In genomic region chrX:52679045-52679444, GRCm38 (mm10) we compare ENCODE assay signal across 8 mouse cellular contexts.
A peak's percentile ranks its signal among the peaks of the same experiment; 100 is the strongest.
DNase-seq lines count a peak whose midpoint lies in the region; ATAC-seq and TF ChIP-seq lines count a peak whose summit lies in the region.

No protein-coding gene starts in this region.

- no peak overlapping the region for H3K4me3 ChIP-seq in lung, postnatal 0 days (ENCODE audit: low read depth, low read length)

- H3K4me1 ChIP-seq in lung, postnatal 0 days (ENCODE audit: insufficient read depth, low read depth, low read length): no peaks in the 10 kb centered on the region

- no peaks in the 10 kb centered on the region for H3K9me3 ChIP-seq in lung, postnatal 0 days (ENCODE audit: low read length)

- ATAC-seq in lung, postnatal 0 days: no peak

- intact Hi-C loops in gastrocnemius, postnatal 14 days (cut with DNase I; ENCODE audit: low total_unique reads): no loop called here
- intact Hi-C loops in gastrocnemius, postnatal 36 days (cut with DNase I): no loop called here

- no peak overlapping the region for H3K27ac ChIP-seq in lung, postnatal 0 days (ENCODE audit: low read length)

- H3K4me2 ChIP-seq in lung, postnatal 0 days (replicated peaks; ENCODE audit: low read depth, low read length): no peak overlapping the region

- no peaks in the 10 kb centered on the region for H3K36me3 ChIP-seq in lung, postnatal 0 days (ENCODE audit: insufficient read depth, low read length)

- WGBS in lung, postnatal 0 days: 19% methylated on average over 5 of the region's 5 CpGs

- no peak for TF ChIP-seq EP300 in lung, postnatal 0 days (IDR thresholded peaks at IDR 0.05)

- peak; percentile 4 for DNase-seq in gastrocnemius, postnatal 14 days
- no peak for DNase-seq in gastrocnemius, postnatal 36 days
- peak; percentile 1 for DNase-seq in 3T3-L1 (ENCODE audit: low read depth, low spot score)
- peak; percentile 21 for DNase-seq in adrenal gland, postnatal 10 days
- peak; percentile 48 for DNase-seq in induced T-regulatory cell, adult 2 months (ENCODE audit: low read depth)
- peak; percentile 23 for DNase-seq in lung, postnatal 0 days (ENCODE audit: low spot score)
- DNase-seq in yolk sac, embryonic 10.5 days (ENCODE audit: low spot score): peak; percentile 23
- no peak for DNase-seq in urinary bladder, postnatal 25 days (ENCODE audit: low spot score)

- no peaks in the 10 kb centered on the region for H3K27me3 ChIP-seq in lung, postnatal 0 days (replicated peaks; ENCODE audit: insufficient read depth, low read length)

- no peak overlapping the region for H3K9ac ChIP-seq in lung, postnatal 0 days (replicated peaks; ENCODE audit: low read depth)

- peak; percentile 46 for TF ChIP-seq CTCF in lung, postnatal 0 days (IDR thresholded peaks at IDR 0.05)

Comparison
In these comparisons a context has a peak if more than half of its experiments do, and no peak if none do; other contexts are left out.
1. DNase-seq: peak in gastrocnemius, postnatal 14 days (single experiment), 3T3-L1 (single experiment), adrenal gland, postnatal 10 days (single experiment), induced T-regulatory cell, adult 2 months (single experiment), lung, postnatal 0 days (single experiment) and yolk sac, embryonic 10.5 days (single experiment); none in gastrocnemius, postnatal 36 days (0 of 2) and urinary bladder, postnatal 25 days (single experiment).